Mouse (Mus musculus) G1E (cell line): ENCODE data around the gene Smg9.

Experiments
- CTCF ChIP-seq: IDR thresholded peaks from 2 replicates; pipeline ENCODE4 v1.5.1; 2012; ENCODE audit warnings: low read depth, low read length, inconsistent platforms, mixed read lengths
- GATA1 ChIP-seq: IDR thresholded peaks from 2 replicates; pipeline ENCODE4 v1.6.1; 2012; ENCODE audit warnings: borderline replicate concordance, low read length, inconsistent platforms, mixed read lengths
- GATA2 ChIP-seq: IDR thresholded peaks from 2 replicates; pipeline ENCODE4 v1.6.1; 2012; ENCODE audit warnings: low read depth, low read length, inconsistent platforms, borderline replicate concordance
- POLR2AphosphoS5 ChIP-seq: IDR thresholded peaks from 2 replicates; pipeline ENCODE4 v1.6.1; 2012; ENCODE audit warnings: low read depth, low read length, inconsistent platforms; ENCODE audit not compliant: insufficient replicate concordance
- TAL1 ChIP-seq: conservative IDR thresholded peaks from 2 replicates; pipeline ENCODE4 v1.6.1; 2012; ENCODE audit warnings: low read depth, low read length, inconsistent platforms, mixed read lengths

- no peak for TF ChIP-seq CTCF
- TF ChIP-seq GATA2, result no peak
- TF ChIP-seq POLR2AphosphoS5, result no peak
- no peak for TF ChIP-seq TAL1
- no peak for TF ChIP-seq GATA1
Measured at GRCm38 (mm10) chr7:24372786-24373185, 26.6 kb upstream of the Smg9 start.
